Mouse (Mus musculus) testis, adult 2 months (tissue): ENCODE results near the gene Gpr61.

Experiments used
- CTCF ChIP-seq: fragments of 200-500 bp; IDR thresholded peaks from 2 replicates; pipeline ENCODE4 v1.5.1; 2012; ENCODE audit warnings: low read depth, mild to moderate bottlenecking, inconsistent platforms, low read length, moderate library complexity; ENCODE audit not compliant: control insufficient read depth, insufficient read depth, insufficient replicate concordance
- POLR2A ChIP-seq: fragments of 200-500 bp; IDR thresholded peaks from 2 replicates; pipeline ENCODE4 v1.6.1; 2012; ENCODE audit warnings: low read depth, mild to moderate bottlenecking, inconsistent platforms, low read length, moderate library complexity; ENCODE audit not compliant: control insufficient read depth

DNA sequence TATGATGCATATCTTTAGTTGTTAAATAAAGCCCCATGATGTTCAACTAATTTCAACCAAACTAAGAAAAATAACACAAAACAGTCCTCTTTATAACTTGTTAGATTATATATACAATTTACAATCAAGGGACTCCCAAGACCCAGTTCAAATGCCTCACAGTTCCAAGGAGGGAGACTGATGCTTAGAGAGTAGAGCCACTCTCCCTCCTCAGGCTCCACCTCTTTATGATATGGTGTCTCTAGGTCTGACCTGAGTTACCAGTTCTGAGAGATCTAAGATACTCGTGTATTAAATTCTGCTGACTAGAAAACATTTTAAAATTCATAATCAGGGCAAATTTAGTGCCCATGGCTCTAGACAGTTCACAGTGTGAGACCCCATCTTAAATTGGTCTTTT lies 15.6 kb downstream of the Gpr61 start:
- TF ChIP-seq CTCF, result no peak
- TF ChIP-seq POLR2A, result no peak
